Mouse (Mus musculus): ENCODE results near the gene 4930548H24Rik.
"Not testable (repeated sequence)": the region's sequence is repeated elsewhere in the genome, so short reads cannot be mapped to it uniquely, and the experiment has no call there.

4930548H24Rik gene

DNA sequence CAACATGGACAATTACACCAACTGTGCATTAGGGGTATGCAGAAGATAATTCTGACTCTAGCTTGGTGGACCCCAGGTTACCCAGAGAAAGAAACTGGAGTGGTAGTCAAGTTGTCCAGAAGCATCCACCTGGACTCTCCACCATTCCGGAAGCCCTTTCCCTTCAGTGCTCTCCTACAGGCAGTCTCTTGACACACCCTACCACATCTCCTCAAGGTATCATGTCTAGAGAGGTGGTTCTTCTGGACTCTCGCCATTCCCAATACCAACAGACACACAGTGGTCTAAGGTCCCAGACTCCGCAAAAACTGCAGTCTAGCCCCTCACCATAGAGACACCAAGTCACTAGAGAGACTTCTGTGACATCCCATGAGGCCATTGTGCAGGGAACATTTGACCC is at the start of gene 4930548H24Rik:
Gene 4930548H24Rik, plus strand, starts transcription at position 301 of the 400 bp plus-strand sequence.
- DNase-seq (ENCODE audit: extremely low spot score) = no peak

DNA sequence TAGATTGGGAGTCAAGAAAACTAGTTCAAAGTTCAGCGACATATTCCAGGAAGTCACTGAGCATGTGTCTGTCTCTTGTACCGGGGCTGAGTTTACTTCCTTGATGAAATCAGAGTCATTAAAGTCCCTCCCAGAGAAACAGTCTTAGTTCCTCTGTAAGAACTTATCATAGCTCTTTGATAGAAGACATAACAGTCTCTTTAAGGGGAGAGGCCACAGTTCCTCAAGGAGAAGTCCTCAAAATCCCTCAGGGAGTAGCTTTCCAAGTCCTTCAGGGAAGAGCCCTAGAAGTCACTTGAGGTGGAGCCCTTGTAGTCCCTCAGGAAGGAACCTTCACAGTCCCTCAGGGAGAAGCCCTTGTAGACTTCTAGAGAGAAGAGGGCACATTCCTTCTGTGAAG is 34.2 kb upstream of the 4930548H24Rik start:
- no peak for DNase-seq (ENCODE audit: extremely low spot score)

DNA sequence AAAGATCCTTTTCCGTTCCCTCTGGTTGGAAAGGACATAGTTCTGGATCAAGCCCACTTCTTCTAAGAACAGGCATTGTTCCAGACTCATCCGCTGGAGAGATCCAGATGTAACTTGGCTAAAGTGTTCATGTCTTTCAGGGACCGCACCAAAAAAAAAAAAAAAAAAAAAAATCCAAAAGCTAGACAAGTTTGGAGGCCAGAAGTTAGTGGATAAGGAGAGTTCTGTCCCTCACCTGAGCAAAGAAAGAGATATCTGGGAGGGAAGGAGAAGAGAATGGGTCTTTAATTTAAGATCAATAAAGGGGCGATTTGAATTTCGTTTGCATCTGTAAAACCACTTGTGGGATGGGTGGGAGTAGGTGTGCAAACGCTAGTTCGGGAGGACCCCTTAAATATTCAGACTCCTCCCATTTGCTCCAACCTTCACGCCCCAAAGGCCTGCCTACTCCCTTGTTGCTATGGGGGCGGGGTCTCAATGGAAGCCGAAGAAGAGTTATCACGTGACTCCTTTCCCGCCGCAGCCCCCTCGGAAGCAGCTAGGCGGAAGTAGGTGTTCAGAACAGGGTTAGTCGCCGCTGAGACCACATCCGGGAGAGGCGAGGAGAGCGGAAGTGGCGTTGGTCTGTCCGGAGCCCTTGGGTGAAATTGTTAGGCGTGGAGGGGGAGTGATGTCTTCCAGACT is 33.5 kb upstream of the 4930548H24Rik start, which contains the start of gene Zfp512:
Gene Zfp512, plus strand, starts transcription at position 554 of the 684 bp plus-strand sequence.
- peak; percentile 96 for DNase-seq (ENCODE audit: extremely low spot score)

DNA sequence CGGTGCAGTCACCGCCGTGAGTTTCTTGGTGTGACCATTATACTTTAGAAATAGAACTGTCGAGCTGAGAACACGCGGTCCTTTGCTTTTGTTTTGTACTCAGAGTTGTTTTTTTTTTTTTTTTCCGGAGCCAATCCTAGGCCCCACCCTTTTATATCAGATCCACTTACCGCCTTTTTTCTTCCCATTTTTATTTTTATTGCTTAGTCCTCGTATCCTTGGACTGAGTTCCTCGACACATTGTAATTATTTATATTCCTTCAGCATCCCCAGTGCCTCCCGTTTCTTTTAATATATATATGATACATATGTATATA is 33.0 kb upstream of the 4930548H24Rik start:
- DNase-seq (ENCODE audit: extremely low spot score) = no peak

DNA sequence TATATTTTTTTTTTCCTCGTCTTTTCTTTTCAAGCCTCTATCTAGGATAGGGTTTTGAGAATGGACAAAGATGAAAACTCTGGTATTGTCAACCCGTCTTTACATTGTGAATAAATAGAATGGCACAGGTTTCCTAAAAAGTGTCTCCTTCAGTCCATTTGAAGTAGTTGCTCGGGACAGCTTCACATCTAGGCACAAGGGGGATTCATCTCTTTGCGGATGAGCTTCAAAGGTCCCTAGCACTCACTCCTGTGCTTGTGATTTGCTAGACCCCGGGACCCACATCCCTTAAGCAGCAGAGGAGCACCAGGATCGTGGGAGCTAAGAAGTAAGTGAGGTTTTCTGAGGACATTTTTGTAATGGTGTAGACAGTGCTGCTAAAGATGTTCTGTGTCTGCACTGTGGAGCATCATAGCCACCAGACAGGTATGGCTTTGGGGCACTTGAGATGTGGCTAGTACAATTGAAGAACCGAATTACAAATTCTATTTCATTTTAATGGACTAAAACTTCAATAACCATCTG is 32.6 kb upstream of the 4930548H24Rik start:
- DNase-seq (ENCODE audit: extremely low spot score) = peak; percentile 18

DNA sequence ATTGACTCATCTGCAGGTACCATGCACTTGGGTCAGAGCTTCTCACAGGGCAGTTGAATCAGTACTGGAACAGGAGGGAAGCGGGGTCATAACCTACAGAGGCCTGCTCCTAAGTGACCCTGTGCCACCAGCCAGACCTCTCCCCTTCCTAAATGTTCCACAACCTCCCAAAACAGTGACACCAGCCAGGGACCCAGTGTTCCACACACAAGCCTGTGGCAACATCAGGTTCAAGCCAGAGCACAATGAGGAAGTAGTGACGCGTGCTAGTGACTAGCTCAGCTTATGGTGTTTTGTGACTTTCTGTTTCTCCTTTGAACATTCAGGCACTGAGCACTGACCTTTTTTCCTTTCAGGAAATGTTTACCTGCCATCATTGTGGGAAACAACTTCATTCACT is 17.7 kb upstream of the 4930548H24Rik start:
- DNase-seq (ENCODE audit: extremely low spot score) = no peak

DNA sequence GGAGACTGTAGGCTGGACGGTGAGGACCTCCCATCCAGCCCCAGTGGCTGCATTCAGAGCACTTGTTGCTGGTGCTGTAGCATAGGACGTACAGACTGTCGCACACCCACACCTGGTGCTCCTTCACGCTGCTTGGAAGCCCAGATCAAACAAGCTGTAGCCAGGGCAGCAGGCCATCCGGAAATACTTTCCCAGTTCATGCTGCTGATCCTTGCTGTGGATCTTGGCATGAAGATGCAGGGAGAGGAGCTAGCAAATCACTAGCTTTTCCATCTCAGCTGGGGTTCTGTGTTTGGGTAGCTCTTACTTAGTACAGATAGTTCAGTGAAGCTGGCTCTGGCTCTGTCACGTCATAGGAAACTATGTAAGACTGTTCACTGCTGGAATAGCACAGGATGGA is 15.8 kb upstream of the 4930548H24Rik start:
- no peak for DNase-seq (ENCODE audit: extremely low spot score)

DNA sequence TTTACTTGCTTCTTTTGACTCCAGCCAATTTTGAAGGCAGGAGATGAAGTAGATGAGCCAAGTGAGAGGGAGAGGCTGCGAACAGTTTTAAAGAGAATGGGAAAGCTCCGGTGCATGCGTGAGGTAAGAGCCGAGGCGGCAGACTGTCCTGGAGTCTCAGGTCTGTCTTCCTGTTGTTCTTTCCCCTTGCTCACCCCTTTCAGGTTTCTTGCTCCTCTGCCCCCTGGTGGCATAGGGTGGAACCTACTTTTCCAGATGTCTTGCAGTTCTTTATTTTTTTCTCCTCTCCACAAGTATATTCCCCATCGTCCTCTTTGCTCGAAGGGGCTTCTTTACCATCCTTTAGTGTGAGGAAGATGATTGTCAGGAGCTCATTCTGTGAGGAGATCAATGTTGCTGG is 15.2 kb upstream of the 4930548H24Rik start:
- peak; percentile 54 for DNase-seq (ENCODE audit: extremely low spot score)

DNA sequence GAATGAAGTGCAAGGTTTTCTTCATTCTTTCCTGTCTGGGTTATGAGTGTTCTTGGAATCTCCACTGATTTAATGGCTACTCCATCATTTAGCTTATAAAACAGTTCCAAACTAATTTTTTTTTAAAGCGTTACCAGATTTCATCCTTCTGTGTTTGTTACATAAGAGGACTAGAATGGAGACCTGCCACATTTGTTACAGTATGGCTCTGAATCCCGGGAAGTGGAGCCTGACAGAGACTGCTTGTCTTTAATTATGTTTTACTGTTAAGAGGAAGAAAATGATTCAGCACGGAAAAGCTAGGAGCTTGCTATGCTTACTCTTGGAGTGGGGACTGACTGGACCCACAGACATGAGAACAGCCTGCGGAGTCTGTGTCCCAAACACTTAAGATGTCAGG is 5.0 kb upstream of the 4930548H24Rik start:
- DNase-seq (ENCODE audit: extremely low spot score) = no peak

DNA sequence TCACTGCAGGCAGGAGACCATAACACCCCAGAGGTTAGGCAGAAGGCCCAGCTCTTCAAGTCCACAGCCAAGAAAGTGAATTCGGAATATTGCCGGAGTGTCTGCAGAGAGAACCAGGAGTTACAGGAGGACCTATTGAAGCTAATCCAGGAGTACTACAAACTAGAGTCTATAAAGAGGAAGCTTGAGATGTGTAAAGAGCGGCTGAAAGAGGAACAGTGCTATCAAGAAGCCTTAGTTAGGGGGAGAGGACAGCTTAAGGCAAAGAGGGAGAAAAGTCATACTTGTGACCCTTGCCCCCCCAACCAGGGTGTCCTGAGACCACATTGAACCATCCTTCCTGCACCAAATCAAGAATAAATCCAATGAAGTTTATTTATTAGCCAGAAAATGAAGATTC is 2.3 kb downstream of the 4930548H24Rik start:
- no peak for DNase-seq (ENCODE audit: extremely low spot score)

DNA sequence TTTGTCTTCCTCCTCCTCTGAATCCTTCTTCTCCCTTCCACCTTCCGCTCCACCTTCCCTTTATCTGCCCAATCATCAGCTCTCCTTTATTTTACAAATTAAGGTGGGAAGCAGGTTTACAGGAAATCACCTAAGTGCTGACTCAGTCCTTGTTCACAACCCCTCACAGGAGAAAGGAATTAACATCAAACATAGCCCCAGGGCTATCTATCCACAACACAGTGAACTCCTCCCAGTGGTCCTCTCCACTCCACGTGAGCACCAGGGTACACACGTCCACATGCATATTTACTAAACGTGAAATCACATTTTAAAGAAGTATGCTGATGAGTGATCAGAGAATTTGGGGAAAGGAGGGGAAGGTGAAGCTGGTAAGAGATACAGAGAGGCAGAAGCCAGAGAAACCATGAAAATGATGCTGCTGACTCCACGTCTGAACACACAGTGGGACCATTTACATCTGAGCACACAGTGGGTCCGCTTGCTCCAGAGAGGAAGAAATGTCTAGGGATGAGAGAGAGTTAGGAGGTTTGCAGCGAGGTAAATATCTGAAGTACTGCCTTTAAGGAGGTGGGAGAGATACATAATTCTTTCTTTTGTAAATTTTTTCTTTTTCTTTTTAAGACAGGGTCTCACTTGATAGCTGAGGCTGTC is 3.7 kb downstream of the 4930548H24Rik start:
- DNase-seq (ENCODE audit: extremely low spot score) = no peak

DNA sequence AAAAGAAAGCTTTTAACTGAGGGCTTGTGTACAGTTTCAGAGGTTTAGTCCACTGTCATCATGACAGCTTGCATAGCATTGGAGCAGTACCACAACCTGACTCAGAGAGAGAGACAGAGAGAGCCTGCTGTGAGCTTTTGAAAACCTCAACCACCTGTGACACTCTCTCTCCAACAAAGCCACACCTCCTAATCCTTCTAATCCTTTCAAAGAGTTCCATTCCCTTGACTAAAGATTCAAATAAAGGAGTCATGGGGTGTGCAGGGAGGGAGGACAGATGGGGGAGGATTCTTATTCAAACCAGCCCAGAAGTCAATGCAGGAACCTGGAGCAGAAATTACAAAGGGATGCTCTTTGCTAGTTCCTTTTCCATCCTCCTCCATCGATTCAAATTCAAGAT is 6.5 kb downstream of the 4930548H24Rik start:
- no peak for DNase-seq (ENCODE audit: extremely low spot score)

DNA sequence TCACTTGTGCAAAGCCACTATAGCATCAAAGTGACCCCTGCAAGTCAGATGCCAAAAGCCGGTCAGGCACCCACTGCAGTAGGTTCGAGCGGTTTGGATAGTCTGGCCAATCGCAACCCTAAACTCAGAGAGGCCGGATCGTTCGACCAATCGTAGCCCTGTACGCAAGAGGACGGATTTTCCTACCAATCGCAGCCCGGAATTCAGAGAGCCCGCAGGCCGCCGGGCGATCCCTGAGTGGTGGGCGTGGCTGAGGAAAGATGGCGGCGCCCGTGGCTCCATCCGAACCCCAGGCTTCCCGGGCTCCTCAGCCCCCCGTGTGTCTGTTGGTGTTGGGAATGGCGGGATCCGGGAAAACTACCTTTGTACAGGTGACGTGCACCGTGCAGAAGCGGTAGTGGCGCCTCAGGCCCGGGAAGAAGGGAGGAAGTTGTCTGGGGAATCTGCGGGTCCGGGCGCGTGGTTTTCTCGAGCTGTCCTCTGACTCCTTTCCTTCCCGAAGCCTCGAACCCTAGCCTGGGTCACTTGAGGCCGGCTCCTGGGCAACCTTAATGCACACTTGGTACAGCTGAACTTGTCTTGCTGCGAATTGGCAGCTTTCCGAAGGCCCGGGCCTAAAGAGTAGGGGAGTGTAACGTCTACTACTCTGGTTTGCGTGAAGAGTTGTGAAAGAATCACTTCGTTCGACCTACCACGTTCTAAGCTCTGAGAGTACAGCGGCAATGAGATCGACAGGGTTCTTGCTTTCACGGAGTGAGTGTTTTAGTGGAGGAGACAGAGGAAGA is 9.2 kb downstream of the 4930548H24Rik start, which contains the start of gene Gpn1:
Gene Gpn1, plus strand, starts transcription at position 229 of the 785 bp plus-strand sequence.
- DNase-seq (ENCODE audit: extremely low spot score) = peak; percentile 90

DNA sequence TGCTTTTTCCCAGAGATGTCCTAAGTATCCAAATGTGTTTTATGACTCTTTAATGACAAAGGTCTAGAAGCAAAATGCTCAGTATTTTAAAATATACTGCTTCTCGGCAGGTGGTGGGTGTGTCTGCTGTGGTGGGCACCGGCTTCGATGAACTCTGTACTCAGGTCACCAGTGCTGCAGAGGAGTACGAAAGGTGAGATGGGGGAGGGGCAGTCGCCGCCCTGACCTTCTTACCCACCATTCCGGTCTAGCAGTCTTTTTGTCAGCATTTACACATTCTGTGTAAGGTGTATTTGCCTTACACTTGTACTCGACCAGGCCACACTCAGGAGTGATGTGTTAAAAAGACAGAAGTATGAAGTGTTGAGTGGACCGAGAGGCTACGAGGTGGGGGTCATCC is 19.3 kb downstream of the 4930548H24Rik start:
- DNase-seq (ENCODE audit: extremely low spot score) = no peak

DNA sequence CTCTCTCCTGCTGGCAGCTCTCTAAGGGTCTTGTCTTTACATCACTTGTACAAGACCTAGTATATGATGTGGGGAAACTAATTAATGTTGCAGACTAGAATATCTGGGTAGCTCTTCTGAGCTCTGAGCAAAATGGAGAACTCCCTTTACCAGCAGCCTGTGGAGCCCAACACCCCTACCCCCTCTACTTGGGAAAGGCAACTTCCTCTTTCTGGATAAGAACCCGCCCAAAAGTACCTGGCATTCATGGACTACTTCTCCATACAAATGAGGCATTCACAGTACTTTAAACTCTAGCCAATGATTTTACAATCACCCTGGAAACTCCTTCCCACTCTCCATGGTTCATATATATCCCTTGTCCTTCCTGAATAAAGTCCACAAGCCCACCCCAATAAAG is 26.9 kb downstream of the 4930548H24Rik start:
- DNase-seq (ENCODE audit: extremely low spot score) = no peak

DNA sequence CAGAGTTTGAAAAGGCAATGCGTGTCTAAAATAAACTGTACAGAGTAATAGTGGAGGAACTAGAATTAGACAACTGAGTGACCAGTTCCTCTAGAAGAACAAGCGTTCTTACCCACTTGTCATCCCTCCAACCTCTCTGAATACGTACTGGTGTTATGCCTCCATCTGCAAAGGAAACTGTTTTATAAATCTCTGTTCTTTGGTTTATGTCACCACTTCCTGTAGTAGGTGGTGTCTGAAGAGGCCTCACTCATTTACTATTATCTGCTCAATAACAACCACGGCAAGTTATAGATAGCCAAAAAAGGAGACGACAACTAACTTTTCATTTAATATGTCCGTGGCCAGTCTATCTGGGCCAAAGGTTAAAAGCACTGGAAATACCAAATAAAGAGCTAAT is 35.0 kb downstream of the 4930548H24Rik start:
- no peak for DNase-seq (ENCODE audit: extremely low spot score)

DNA sequence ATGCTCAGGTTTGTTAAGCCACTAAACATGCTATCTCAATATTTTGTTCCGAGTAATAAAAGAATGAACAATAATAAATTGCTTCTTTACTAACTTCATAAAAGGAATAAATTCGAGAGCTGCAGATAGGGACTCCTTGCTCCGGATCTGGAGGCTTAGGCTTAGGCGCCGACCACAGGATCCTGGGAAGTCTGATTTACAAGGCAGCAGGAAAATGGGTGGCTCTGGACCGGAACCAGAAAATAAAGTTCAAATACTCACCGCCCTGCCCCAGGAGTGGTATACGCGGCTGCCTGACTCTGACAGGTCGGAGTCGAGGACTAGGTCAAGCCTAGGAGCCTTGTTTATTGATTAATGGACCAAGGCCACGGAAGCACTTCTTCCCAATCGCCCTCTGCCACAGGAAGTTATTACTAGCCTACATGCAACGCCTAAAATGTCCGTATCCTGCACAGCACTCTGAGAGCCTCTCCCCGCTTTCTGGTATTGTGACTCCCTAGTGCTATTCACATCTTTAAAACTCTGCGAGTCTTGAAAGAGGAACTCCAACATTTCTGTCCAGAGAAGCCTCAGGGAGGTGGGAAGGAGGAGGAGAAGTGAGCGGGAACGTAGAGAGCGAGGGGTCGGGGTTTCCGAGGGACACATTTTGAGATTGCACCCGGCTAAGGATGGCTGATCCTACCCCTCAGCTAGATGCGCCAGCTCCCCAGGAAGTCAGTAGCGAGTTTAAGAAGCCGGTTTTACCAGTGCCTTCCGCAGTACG is 41.0 kb downstream of the 4930548H24Rik start, which contains the start of gene Slc4a1ap:
Gene Slc4a1ap, plus strand, starts transcription at position 642 of the 763 bp plus-strand sequence.
- DNase-seq (ENCODE audit: extremely low spot score) = peak; percentile 87

DNA sequence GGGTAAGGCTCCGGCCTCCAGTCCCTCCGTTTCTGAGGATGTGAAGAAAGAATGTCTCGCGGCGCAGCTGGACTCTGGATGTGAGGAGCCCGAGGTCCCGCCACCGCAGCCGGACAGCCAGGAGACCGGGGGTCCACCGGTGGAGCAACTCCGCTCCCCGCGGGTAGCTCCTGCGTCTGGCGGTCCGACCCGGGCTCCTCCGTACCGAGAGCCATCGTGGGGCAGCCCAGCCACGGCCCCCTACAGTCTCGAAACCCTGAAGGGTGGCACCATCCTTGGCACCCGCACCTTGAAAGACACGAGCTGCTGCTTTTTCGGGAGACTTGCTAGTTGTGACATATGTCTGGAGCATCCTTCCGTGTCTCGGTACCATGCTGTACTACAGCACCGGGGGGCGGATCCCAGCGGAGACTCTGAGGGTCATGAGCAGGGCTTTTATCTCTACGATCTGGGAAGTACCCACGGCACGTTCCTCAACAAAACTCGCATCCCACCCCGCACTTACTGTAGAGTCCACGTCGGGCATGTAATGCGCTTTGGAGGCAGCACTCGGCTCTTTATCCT is 41.7 kb downstream of the 4930548H24Rik start:
- DNase-seq (ENCODE audit: extremely low spot score) = no peak

DNA sequence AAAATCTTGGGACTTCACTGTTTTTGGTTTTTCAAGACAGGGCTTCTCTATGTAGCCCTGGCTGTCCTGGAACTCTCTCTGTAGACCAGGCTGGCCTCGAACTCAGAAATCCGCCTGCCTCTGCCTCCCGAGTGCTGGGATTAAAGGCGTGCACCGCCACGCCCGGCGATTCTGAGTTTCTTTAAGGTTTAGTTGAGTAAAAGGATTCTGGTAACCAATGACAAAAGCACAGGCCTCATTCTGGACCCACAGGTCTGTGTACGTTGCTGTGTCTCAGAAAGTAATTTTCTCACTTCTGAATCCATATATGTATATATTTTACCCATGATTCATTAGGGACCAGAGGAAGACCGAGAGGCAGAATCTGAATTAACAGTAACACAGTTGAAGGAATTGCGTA is 42.2 kb downstream of the 4930548H24Rik start, which contains the start of gene Supt7l:
Gene Supt7l, minus strand, starts transcription at position 101 of the 400 bp plus-strand sequence.
- DNase-seq (ENCODE audit: extremely low spot score) = not testable (repeated sequence)

DNA sequence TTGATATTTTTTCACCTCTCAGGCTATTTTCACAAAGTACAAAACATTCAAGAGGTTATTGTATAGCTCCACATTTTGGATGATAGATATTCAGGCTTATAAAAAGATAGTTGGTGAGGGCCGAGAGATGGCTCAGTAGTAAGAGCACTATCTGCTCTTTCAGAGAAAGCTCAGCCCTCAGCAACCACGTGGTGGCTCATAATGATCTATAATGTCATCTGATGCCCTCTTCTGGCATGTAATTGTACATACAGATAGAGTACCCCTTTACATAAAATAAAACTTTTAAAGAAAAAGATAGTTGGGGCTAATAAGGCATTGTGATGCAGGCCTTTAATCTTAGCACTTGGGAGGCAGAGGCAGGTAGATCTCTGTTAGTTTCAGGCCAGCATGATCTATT is 43.0 kb downstream of the 4930548H24Rik start:
- DNase-seq (ENCODE audit: extremely low spot score) = no peak

DNA sequence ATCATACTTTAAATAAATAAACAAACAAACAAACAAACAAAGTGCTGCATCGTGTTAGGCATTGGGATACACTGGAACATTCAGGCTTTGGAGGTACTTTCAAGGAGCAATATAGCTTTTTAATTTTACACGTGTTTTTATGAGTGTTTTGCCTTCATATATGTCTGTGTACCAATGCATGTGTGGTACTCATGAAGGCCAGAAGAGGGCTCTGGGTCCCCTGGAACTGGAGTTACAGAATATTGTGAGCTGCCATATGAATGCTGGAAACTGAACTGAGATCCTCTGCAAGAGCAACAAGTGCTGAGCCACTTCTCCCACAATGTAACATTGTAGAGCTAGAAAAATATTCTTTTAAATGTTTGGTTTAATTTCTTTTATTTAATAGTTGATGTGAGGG is 49.7 kb downstream of the 4930548H24Rik start:
- DNase-seq (ENCODE audit: extremely low spot score) = no peak
